Mouse (Mus musculus) urinary bladder, postnatal 25 days (tissue): ENCODE measurements around the gene Vamp1.

Source experiments
- DNase-seq: peaks from one replicate; pipeline ENCODE4 v3.0.0; 2022; ENCODE audit warnings: low spot score

Vamp1 gene

DNA sequence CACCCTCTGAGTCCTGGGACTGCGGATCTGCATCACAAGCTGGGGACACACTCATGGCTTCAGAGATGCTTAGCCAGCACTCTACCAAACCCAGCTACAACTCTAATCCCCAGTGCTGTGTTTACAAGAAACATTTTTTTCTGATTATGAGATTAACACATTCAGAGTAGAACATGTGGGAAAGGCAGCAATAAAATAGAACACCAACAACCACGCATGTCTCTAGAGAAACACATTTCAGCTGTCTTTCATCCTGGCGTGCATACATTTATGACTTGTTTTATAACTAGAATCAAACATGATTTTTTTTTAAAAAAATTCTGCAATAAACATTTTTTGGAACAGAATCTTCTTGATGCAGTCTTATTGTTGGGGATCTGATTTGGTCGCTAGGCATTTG is 71.6 kb downstream of the Vamp1 start:
- DNase-seq, result no peak

DNA sequence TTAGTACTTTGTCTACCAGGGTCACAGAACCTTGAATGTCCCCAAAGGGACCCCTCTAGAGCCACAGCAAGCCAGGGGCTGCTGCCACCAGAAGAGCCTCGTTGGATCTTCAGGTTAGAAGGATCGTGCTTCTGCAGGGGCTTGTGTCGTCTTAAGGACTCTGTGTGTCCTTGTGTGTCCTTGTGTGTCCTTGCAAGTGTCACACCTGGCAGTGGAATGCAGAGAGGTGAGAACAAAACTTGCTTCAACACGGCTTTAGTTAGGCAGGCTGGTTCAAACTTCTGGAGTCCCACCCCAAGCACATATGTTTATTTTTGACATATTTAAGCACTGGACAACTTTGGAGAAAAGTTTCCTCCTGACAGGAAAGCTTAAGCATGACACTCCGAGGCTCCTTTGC is 73.4 kb downstream of the Vamp1 start:
- DNase-seq, result no peak

DNA sequence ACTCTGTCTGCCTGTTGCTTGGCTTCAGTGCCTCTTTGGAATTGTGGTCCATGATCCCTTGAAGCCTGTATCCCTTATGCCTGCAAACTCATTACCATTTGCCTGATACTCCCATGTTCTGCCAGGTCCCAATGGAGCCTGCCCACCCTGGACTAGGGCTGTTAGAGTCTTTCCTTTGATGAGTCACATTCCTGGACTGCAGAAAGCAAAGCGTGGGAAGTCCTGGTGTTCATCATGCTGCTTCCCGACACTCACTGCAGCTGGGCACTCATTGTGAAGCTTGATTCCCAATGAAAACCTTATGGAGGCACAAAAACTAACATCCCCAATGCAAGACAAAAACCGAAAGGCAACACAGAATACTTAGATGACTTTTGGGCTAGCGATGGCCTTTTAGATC is 76.0 kb downstream of the Vamp1 start:
- DNase-seq, result no peak

DNA sequence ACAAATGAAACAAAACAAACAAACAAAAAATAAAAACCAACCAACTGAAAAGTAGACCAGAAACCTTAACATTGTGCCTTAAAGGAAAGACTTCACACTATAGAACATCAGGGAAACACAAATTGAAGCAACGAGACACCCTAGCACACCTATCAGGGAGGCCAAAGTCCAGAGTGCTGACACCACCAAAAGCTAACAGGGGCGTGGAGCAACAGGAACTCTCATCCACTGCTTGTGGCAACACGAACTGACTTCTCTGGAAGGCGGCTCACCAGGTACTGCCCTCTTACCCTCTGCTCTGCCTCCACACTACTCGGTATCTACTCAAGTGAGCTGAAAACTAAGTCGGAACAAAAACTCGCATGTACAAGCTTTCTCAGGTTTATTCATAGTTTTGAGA is 76.9 kb downstream of the Vamp1 start:
- no peak for DNase-seq

DNA sequence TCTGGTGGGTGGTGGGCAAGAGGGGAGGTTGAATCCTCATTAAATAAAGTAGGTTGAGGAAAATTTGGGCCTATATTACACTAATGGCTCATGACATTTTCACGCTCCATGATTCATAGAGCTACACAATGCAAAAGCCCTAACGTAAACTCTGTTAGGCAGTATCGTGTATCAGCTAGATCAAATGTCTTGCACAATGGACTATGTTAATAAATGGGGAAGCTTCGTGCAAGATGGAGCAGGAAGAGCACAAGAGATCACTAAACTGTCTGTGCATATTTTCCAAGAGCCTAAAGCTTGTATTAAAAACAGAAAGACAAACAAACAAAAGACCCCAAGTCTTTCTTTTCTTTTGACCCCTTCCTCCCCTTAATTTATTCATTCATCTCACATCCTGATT is 78.7 kb downstream of the Vamp1 start:
- no peak for DNase-seq
